Mouse (Mus musculus): ENCODE results near the gene Nanp.

DNA sequence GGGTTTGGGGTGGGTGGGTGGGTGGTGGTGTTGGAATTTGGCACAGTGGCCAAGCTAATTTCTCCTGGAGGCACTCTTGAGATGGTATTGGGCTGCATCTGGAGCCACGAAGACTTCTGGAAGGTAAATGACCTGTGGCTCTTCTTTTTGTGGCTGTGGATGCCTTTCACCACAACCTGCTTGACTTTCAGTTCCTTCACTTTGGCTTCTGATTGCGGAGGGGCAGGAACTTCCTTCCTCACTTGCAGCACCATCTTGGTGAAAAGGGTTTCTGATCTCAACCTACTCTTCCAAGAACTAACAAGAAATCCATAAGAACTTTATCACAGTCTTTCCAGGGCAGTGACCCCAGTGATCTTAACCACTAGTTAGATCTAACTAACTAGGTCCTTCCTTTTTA lies 23.9 kb downstream of the Nanp start:
- TF ChIP-seq POLR2A (IDR thresholded peaks at IDR 0.05; ENCODE audit: control insufficient read depth, low read depth, low read length) (no peak), CTCF (IDR thresholded peaks at IDR 0.05; ENCODE audit: control insufficient read depth, insufficient read depth, insufficient replicate concordance, low read depth, low read length) (no peak)
